Mouse (Mus musculus) hindbrain, postnatal 0 days (tissue): ENCODE data around the gene Trpm2. TPM values are rescaled to one million over a fixed set of nuclear protein-coding genes. Genes with fewer than 3 reads are reported as not detected.
A peak's percentile ranks its signal among the peaks of the same experiment; 100 is the strongest.
"Not testable (repeated sequence)": the region's sequence is repeated elsewhere in the genome, so short reads cannot be mapped to it uniquely, and the experiment has no call there.

Experiments
- ATAC-seq: fragments of 200-750 bp; cut with Nextera tagmentation; 2 replicates; pipeline ENCODE4 v1.8.0; 2017; ENCODE audit warnings: mild to moderate bottlenecking, moderate TSS enrichment, moderate library complexity
- DNase-seq: peaks from one replicate; pipeline ENCODE4 v3.0.0-alpha.2; 2015; ENCODE audit warnings: low spot score
- H3K27ac ChIP-seq: fragments of 300-500 bp; sonication (generic); 2 replicates; pipeline ENCODE4 v1.5.1; 2014; ENCODE audit warnings: mild to moderate bottlenecking
- H3K27me3 ChIP-seq: fragments of 300-500 bp; sonication (generic); 2 replicates; pipeline ENCODE4 v1.6.1; 2014; ENCODE audit warnings: low read length, mixed read lengths; ENCODE audit not compliant: insufficient read depth
- H3K36me3 ChIP-seq: fragments of 300-500 bp; sonication (generic); 2 replicates; pipeline ENCODE4 v1.6.1; 2014; ENCODE audit warnings: low read length, mixed read lengths; ENCODE audit not compliant: insufficient read depth
- H3K4me1 ChIP-seq: fragments of 300-500 bp; sonication (generic); 2 replicates; pipeline ENCODE4 v1.6.1; 2014; ENCODE audit warnings: antibody characterized with exemption, low read length, mixed read lengths; ENCODE audit not compliant: insufficient read depth
- H3K4me2 ChIP-seq: fragments of 300-500 bp; sonication (generic); 2 replicates; pipeline ENCODE4 v1.6.1; 2014; ENCODE audit warnings: low read depth, mild to moderate bottlenecking, low read length, moderate library complexity, mixed read lengths
- H3K4me3 ChIP-seq: fragments of 300-500 bp; sonication (generic); 2 replicates; pipeline ENCODE4 v1.5.1; 2014; ENCODE audit warnings: low read length
- H3K9ac ChIP-seq: fragments of 300-500 bp; sonication (generic); replicated peaks from 2 replicates; pipeline ENCODE4 v1.6.1; 2014; ENCODE audit warnings: mild to moderate bottlenecking, low read length, moderate library complexity, mixed read lengths
- H3K9me3 ChIP-seq: fragments of 300-500 bp; sonication (generic); 2 replicates; pipeline ENCODE4 v1.6.1; 2016; ENCODE audit warnings: low read length, mixed read lengths
- CTCF ChIP-seq: IDR thresholded peaks from 2 replicates; pipeline ENCODE4 v1.5.1; 2016; ENCODE audit warnings: antibody characterized with exemption, control low read depth, low read depth
- WGBS: fragments of 180-500 bp; shearing (Covaris S2); extraction: QIAGEN DNeasy Blood & Tissue Kit; methylation state at CpG from one replicate; pipeline ENCODE4 v1.1.7; 2014; 5-methylcytosine and 5-hydroxymethylcytosine counted together
- polyA plus RNA-seq: library from polyadenylated mRNA; unstranded; fragments of >200 nt; fragmentation: Nextera tagmentation; extraction: Ambion mirVana; gene quantifications from 2 replicates; pipeline ENCODE4 v1.2.1, GENCODE M21; 2015
- total RNA-seq: library from RNA; depleted of rRNA; stranded (reverse); fragments of >200 nt; gene quantifications from 2 replicates; pipeline ENCODE4 v1.2.3, GENCODE M21; 2014

Gene Trpm2
- total and polyA plus RNA-seq, 2 experiments from 2014 or later, result 4.6 to 6.5 TPM

GRCm38 (mm10) chr10:77971191-77971590 is 828 bp upstream of the Trpm2 start:
- no peak overlapping the region for H3K4me3 ChIP-seq
- peaks cover 5% of the 10 kb centered on the region; the same call in 1 of the 2 replicates for H3K4me1 ChIP-seq
- no peak overlapping the region for H3K9ac ChIP-seq
- H3K27ac ChIP-seq, result no peak overlapping the region
- ATAC-seq (no peak), DNase-seq (no peak)
- H3K9me3 ChIP-seq, result no peaks in the 10 kb centered on the region
- 0 out of 2 replicates have a peak, but pooled peaks cover 3% of the 10 kb centered on the region for H3K27me3 ChIP-seq
- no peaks in the 10 kb centered on the region for H3K36me3 ChIP-seq
- H3K4me2 ChIP-seq, result no peak overlapping the region
- no peak for TF ChIP-seq CTCF
- 78% methylated on average over 10 of the region's 10 CpGs for WGBS

DNA sequence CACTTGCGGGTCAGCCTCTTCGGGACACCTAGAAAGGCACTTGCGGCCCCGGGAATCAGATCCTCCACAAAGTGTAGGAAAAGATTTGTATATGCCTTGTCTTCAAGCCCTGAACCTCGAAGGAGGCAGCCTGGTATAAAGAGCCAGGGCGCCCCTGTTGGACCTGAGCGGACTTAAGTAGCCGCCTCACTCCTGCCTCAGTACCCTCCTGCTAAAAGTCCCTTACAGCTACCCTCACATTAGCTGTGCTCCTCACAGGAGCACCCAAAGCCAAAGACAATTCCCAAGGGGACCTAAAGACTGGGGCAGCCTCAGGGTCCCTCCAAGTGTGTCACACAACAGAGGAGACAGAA is 414 bp downstream of the Trpm2 start:
- Histone ChIP-seq H3K36me3 (no peaks in the 10 kb centered on the region), H3K4me1 (peaks cover 5% of the 10 kb centered on the region; the same call in 1 of the 2 replicates), H3K9ac (peak overlapping the region; percentile 40), H3K9me3 (no peaks in the 10 kb centered on the region), H3K4me2 (peak overlapping the region; percentile 75), H3K27me3 (0 out of 2 replicates have a peak, but pooled peaks cover 3% of the 10 kb centered on the region), H3K27ac (no peak overlapping the region), H3K4me3 (peak overlapping the region; percentile 35)
- ATAC-seq (peak; percentile 27; the same call in 1 of the 2 replicates), DNase-seq (no peak)
- TF ChIP-seq CTCF, result 0 out of 2 replicates have a peak, but pooled peaks have one; percentile 6
- WGBS, result 13% methylated on average over 8 of the region's 8 CpGs

GRCm38 (mm10) chr10:77969274-77969972 is 940 bp downstream of the Trpm2 start:
- Histone ChIP-seq H3K4me2 (peak overlapping the region; percentile 75), H3K27me3 (0 out of 2 replicates have a peak, but pooled peaks cover 3% of the 10 kb centered on the region), H3K4me3 (peak overlapping the region; percentile 35), H3K9ac (peak overlapping the region; percentile 40), H3K36me3 (no peaks in the 10 kb centered on the region), H3K4me1 (peaks cover 5% of the 10 kb centered on the region; the same call in 1 of the 2 replicates), H3K9me3 (no peaks in the 10 kb centered on the region), H3K27ac (no peak overlapping the region)
- ATAC-seq (peak; percentile 83), DNase-seq (peak; percentile 80)
- TF ChIP-seq CTCF, result no peak
- 6% methylated on average over 26 of the region's 26 CpGs for WGBS

- TF ChIP-seq CTCF, result no peak
- ATAC-seq (no peak), DNase-seq (no peak)
- Histone ChIP-seq H3K4me2 (no peak overlapping the region), H3K36me3 (no peaks in the 10 kb centered on the region), H3K4me1 (0 out of 2 replicates have a peak, but pooled peaks cover 1% of the 10 kb centered on the region), H3K27ac (no peak overlapping the region), H3K9ac (no peak overlapping the region), H3K4me3 (no peak overlapping the region), H3K9me3 (no peaks in the 10 kb centered on the region), H3K27me3 (0 out of 2 replicates have a peak, but pooled peaks cover 3% of the 10 kb centered on the region)
- WGBS, result 64% methylated on average over 6 of the region's 6 CpGs
Measured at GRCm38 (mm10) chr10:77963971-77964370, 6.4 kb downstream of the Trpm2 start.

GRCm38 (mm10) chr10:77962725-77963124 is 7.6 kb downstream of the Trpm2 start:
- H3K4me1 ChIP-seq, result no peaks in the 10 kb centered on the region
- H3K9me3 ChIP-seq, result no peaks in the 10 kb centered on the region
- H3K27me3 ChIP-seq, result no peaks in the 10 kb centered on the region
- no peak for TF ChIP-seq CTCF
- H3K36me3 ChIP-seq, result no peaks in the 10 kb centered on the region
- H3K9ac ChIP-seq, result no peak overlapping the region
- ATAC-seq (no peak), DNase-seq (no peak)
- H3K4me2 ChIP-seq, result no peak overlapping the region
- no peak overlapping the region for H3K4me3 ChIP-seq
- no peak overlapping the region for H3K27ac ChIP-seq
- WGBS, result 93% methylated on average over 2 of the region's 2 CpGs

- not testable (repeated sequence) for H3K4me2 ChIP-seq, H3K27ac ChIP-seq, H3K27me3 ChIP-seq, H3K4me1 ChIP-seq, H3K36me3 ChIP-seq, H3K4me3 ChIP-seq, H3K9me3 ChIP-seq, DNase-seq, H3K9ac ChIP-seq, ATAC-seq
- WGBS, result 90% methylated on average over 8 of the region's 12 CpGs
Measured at GRCm38 (mm10) chr10:77950468-77950867, 19.9 kb downstream of the Trpm2 start.

GRCm38 (mm10) chr10:77939685-77940084 is 30.7 kb downstream of the Trpm2 start:
- TF ChIP-seq CTCF, result no peak
- Histone ChIP-seq H3K9ac (no peak overlapping the region), H3K9me3 (no peaks in the 10 kb centered on the region), H3K27me3 (no peaks in the 10 kb centered on the region), H3K4me2 (no peak overlapping the region), H3K36me3 (no peaks in the 10 kb centered on the region), H3K4me3 (no peak overlapping the region), H3K4me1 (no peaks in the 10 kb centered on the region), H3K27ac (no peak overlapping the region)
- ATAC-seq, result no peak
- WGBS, result 77% methylated on average over 2 of the region's 2 CpGs
- DNase-seq, result no peak
